Mouse (Mus musculus): ENCODE results near the gene Heatr9. TPM values are rescaled to one million over a fixed set of nuclear protein-coding genes. Genes with fewer than 3 reads are reported as not detected.

Gene Heatr9
- total RNA-seq (2023): 1 to 10 TPM; 1.6 to 2.4 TPM

DNA sequence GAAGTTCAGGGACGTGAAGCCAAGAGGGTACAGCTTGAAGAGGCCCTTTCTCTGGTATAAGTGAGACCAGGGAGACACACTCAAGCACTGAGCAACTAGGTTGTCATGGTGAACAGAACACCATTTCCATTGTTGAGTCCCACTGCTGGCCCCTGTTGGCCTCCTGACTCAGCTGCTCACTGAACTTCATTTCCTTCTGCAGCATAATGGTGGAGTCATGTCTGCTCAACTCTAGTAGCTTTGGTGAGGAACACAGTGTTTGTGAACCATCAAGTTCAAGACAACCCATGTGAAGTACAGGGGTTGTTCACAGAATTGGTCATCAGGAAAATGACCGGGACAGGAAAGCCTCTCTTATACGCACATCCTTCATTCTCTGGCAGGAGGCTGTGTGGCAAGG lies at the start of gene Heatr9:
TSS of gene Heatr9 (minus strand) at position 101 of the 400 bp plus-strand sequence.

DNA sequence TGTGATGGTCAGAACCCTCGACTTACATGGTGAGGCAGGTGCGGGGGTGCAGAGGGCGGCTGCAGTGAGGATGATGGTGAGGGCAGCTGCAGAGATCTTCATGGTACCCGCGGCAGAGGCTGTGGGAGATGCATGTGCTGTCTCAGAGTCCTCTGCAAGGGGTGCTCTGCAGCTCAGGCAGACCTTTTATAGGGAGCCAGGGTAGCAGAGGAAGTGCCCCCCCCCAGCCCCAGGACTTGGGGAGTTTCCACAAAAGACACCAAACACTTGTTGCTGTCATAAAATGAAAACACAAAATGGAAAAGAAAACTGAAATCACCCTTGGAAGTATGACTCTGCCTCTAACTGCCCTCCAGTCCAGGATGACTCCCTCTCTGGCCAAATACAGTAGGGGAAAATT lies 8.4 kb upstream of the Heatr9 start, which contains the start of gene Ccl5:
TSS of gene Ccl5 (minus strand) at position 159 of the 400 bp plus-strand sequence.

DNA sequence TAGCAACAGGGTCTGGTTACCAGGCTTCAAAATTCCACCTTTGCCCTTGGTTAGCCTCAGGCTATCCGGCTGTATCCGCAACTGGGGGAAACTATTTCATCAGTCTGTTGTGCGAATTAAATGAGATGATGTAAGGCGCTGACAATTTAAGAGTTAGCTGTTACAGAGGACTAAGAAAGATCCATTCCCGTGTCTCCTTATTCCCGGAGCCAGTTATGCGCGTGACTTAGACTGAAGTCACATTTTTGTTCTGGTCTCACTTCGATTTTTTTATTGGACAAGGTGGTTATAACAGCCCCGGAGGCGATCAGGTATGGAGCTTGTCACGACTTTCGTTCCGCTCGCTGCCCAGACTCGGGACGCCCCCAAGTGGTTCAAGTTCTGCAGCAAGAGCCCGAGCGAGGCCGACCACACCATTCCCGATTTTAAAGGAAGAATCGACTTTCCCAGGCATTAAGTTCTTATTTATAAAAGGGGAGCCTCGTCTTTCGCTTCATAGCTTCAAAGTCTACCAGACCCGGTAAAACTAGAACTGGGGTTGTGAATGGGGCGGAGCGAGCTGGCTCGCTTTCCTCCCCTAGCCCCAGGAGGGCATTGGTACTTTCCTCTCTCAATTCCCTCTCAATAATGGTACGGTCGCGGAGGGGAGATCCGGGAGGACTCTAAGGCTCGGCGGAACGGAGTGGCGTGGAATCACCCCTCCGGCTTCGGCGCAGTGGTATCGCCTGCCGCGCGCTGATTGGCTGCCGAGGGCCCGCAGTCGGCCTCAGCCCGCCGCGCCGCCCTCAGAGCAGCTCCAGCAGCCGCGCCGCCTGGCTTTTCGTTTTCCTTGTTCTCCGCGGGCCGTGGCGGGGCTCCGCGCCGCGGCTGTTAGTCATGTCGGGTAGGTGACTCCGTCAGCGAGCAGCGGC lies 49.4 kb downstream of the Heatr9 start, which contains the start of gene Taf15:
TSS of gene Taf15 (plus strand) at position 763 of the 911 bp plus-strand sequence.

DNA sequence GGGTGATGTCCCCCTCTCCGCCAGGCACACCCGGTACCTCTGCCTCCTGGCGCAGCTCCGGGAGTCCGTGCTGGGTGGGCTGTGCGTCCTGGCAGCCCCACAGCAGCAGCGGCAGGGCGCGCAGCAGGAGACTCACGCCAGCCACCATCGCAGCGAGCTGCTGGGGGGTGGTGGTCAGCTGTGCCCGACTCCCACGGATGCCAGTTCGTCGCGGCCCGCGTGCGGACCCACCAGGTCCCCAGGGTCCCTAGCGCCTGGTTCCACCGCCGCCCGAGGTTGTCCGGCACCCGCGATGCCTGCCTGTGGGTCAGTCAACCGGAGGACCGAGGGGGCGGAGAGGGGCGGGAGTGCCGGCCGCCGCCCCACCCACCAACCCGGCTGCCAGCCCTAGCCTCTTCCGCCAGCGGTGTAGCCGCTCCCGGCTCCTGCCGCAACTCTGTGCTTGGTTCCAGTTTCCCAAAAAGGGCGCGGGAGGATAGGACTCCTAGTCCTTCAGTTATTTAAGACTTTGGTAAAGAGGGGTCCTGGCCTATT lies 59.2 kb downstream of the Heatr9 start, which contains the start of gene Mmp28:
TSS of gene Mmp28 (minus strand) at position 361 of the 534 bp plus-strand sequence.

Other genes starting within 250 kb of the Heatr9 start
- not detected for gene Slfn14, start 235.4 kb downstream of the Heatr9 start, total RNA-seq (2023)
- 100 to 1,000 TPM in 1 of 2 experiments, 10 to 100 TPM in 1; 88.9 to 101 TPM for gene Ap2b1, start 223.2 kb downstream of the Heatr9 start, total RNA-seq (2023)
- gene Pex12, start 219.6 kb downstream of the Heatr9 start, total RNA-seq (2023): 10 to 100 TPM; 11.1 to 15.0 TPM
- 1 to 10 TPM; 1.0 to 1.6 TPM for gene Rasl10b, start 113.0 kb downstream of the Heatr9 start, total RNA-seq (2023)
- not detected for gene Gas2l2, start 92.7 kb downstream of the Heatr9 start, total RNA-seq (2023)
- 1 to 10 TPM in 1 of 2 experiments, not detected in 1; 1.6 TPM for gene 1700020L24Rik, start 84.5 kb downstream of the Heatr9 start, total RNA-seq (2023)
- not detected for gene Mmp28, start 59.1 kb downstream of the Heatr9 start, total RNA-seq (2023)
- gene Taf15, start 49.1 kb downstream of the Heatr9 start, total RNA-seq (2023): 100 to 1,000 TPM; 143 to 160 TPM
- 100 to 1,000 TPM; 176 to 217 TPM for gene Ccl5, start 8.3 kb upstream of the Heatr9 start, total RNA-seq (2023)
- under 1 TPM in 1 of 2 experiments, not detected in 1; 0.29 TPM for gene Ccl9, start 56.5 kb upstream of the Heatr9 start, total RNA-seq (2023)
- gene Ccl6, start 70.9 kb upstream of the Heatr9 start, total RNA-seq (2023): 1 to 10 TPM in 1 of 2 experiments, not detected in 1; 1.7 TPM
- gene Rpl9-ps1, start 123.4 kb upstream of the Heatr9 start, total RNA-seq (2023): not detected
- 1 to 10 TPM; 4.0 to 5.4 TPM for gene Ccl3, start 127.2 kb upstream of the Heatr9 start, total RNA-seq (2023)
- gene Ccl4, start 140.4 kb upstream of the Heatr9 start, total RNA-seq (2023): 10 to 100 TPM in 1 of 2 experiments, 1 to 10 TPM in 1; 6.7 to 11.1 TPM
- gene Wfdc17, start 181.8 kb upstream of the Heatr9 start, total RNA-seq (2023): not detected
- not detected for gene Wfdc18, start 186.8 kb upstream of the Heatr9 start, total RNA-seq (2023)
- gene Wfdc21, start 224.8 kb upstream of the Heatr9 start, total RNA-seq (2023): not detected
- 10 to 100 TPM; 41.7 to 42.6 TPM for gene Heatr6, start 231.5 kb upstream of the Heatr9 start, total RNA-seq (2023)

Measured in T-cell, adult 66 days (primary cell).